Mouse (Mus musculus) kidney, adult 2 months (tissue): ENCODE results near the gene Traf1. TPM values are rescaled to one million over a fixed set of nuclear protein-coding genes. Genes with fewer than 3 reads are reported as not detected.
A peak's percentile ranks its signal among the peaks of the same experiment; 100 is the strongest.

Source experiments
- DNase-seq: peaks from one replicate; pipeline ENCODE4 v3.0.0; 2021
- H3K27ac ChIP-seq: fragments of 200-500 bp; 2 replicates; pipeline ENCODE4 v1.5.1; 2012; ENCODE audit warnings: low read depth, low read length, control low read depth, inconsistent platforms; ENCODE audit not compliant: insufficient read depth
- H3K27me3 ChIP-seq: fragments of 200-500 bp; replicated peaks from 2 replicates; pipeline ENCODE4 v1.6.1; 2012; ENCODE audit warnings: mild to moderate bottlenecking, moderate library complexity, low read length, inconsistent platforms; ENCODE audit not compliant: control insufficient read depth, insufficient read depth
- H3K36me3 ChIP-seq: fragments of 200-500 bp; 2 replicates; pipeline ENCODE4 v1.6.1; 2012; ENCODE audit warnings: mild to moderate bottlenecking, moderate library complexity, low read length, inconsistent platforms; ENCODE audit not compliant: control insufficient read depth, insufficient read depth
- H3K4me1 ChIP-seq: fragments of 200-500 bp; 2 replicates; pipeline ENCODE4 v1.6.1; 2011; ENCODE audit warnings: low read length; ENCODE audit not compliant: control insufficient read depth, insufficient read depth
- H3K4me3 ChIP-seq: fragments of 200-500 bp; 2 replicates; pipeline ENCODE4 v1.5.1; 2011; ENCODE audit warnings: mild to moderate bottlenecking, low read depth, low read length, control low read depth; ENCODE audit not compliant: insufficient read depth
- CTCF ChIP-seq: fragments of 200-500 bp; conservative IDR thresholded peaks from 2 replicates; pipeline ENCODE4 v1.5.1; 2011; ENCODE audit warnings: low read depth, mild to moderate bottlenecking, control low read depth, low read length, moderate library complexity, mixed read lengths; ENCODE audit not compliant: insufficient read depth, insufficient read length
- POLR2A ChIP-seq: fragments of 200-500 bp; IDR thresholded peaks from one replicate; pipeline ENCODE4 v1.6.1; 2011; ENCODE audit warnings: low read depth, low read length, control low read depth
- WGBS: fragments of 180-500 bp; shearing (Covaris S2); methylation state at CpG from one replicate; pipeline ENCODE4 v1.1.7; 2018; 5-methylcytosine and 5-hydroxymethylcytosine counted together
- polyA plus RNA-seq: library from polyadenylated mRNA; depleted of rRNA; stranded (reverse); fragments of >200 nt; gene quantifications from 2 replicates; pipeline ENCODE4 v1.2.3, GENCODE M21; 2012

Gene Traf1
- polyA plus RNA-seq, 1 experiment, result 9.3 TPM

- TF ChIP-seq CTCF, result no peak
- TF ChIP-seq POLR2A, result no peak
- no peak overlapping the region for H3K27ac ChIP-seq
- no peaks in the 10 kb centered on the region for H3K27me3 ChIP-seq
- DNase-seq, result no peak
- H3K4me1 ChIP-seq, result no peaks in the 10 kb centered on the region
- H3K4me3 ChIP-seq, result no peak overlapping the region
- no peaks in the 10 kb centered on the region for H3K36me3 ChIP-seq
- WGBS, result 48% methylated on average over 2 of the region's 2 CpGs
These were observed 41.4 kb downstream of the Traf1 start for GRCm38 (mm10) chr2:34920144-34920543.

DNA sequence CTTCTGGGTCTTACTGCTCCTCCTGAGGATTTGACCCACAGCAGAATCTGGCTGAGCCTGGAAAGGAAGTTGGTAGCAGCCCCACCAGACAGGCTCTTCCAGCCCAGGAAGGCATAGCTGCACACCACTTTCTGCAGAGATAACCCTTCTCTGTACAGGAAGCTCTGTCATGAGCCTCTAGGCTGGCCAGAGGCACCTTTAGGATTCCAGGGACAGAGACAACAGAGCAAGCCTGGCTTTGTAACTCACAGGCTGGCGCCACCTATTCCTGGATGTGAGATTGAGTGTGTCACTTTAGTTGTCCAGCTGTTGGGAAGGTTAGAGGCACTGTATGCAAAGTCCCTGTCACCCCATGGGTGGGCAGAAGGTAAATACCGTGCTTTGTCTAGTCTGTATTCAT is 46.5 kb downstream of the Traf1 start:
- WGBS, result 84% methylated on average over 2 of the region's 2 CpGs
- no peaks in the 10 kb centered on the region for H3K36me3 ChIP-seq
- H3K27me3 ChIP-seq, result 0 out of 2 replicates have a peak, but pooled peaks cover 2% of the 10 kb centered on the region
- no peaks in the 10 kb centered on the region for H3K4me1 ChIP-seq
- H3K27ac ChIP-seq, result no peak overlapping the region
- DNase-seq, result no peak
- no peak for TF ChIP-seq CTCF
- no peak for TF ChIP-seq POLR2A
- H3K4me3 ChIP-seq, result no peak overlapping the region

GRCm38 (mm10) chr2:34914823-34915082 is 46.8 kb downstream of the Traf1 start:
- no peak for DNase-seq
- TF ChIP-seq CTCF (no peak), POLR2A (no peak)
- WGBS, result 48% methylated on average over 2 of the region's 2 CpGs
- H3K27me3 ChIP-seq, result 0 out of 2 replicates have a peak, but pooled peaks cover 2% of the 10 kb centered on the region
- H3K27ac ChIP-seq, result no peak overlapping the region
- no peaks in the 10 kb centered on the region for H3K4me1 ChIP-seq
- H3K36me3 ChIP-seq, result no peaks in the 10 kb centered on the region
- H3K4me3 ChIP-seq, result no peak overlapping the region

- H3K4me1 ChIP-seq, result no peaks in the 10 kb centered on the region
- H3K27ac ChIP-seq, result no peak overlapping the region
- no peaks in the 10 kb centered on the region for H3K36me3 ChIP-seq
- no peak for TF ChIP-seq POLR2A
- TF ChIP-seq CTCF, result no peak
- DNase-seq, result peak; percentile 47
- peak overlapping the region; percentile 39 for H3K4me3 ChIP-seq
- 0 out of 2 replicates have a peak, but pooled peaks cover 2% of the 10 kb centered on the region for H3K27me3 ChIP-seq
- WGBS, result 7% methylated on average over 45 of the region's 50 CpGs
These were observed 47.3 kb downstream of the Traf1 start for GRCm38 (mm10) chr2:34914069-34914822.

- TF ChIP-seq CTCF, result no peak
- no peak for TF ChIP-seq POLR2A
- peak; percentile 43 for DNase-seq
- Histone ChIP-seq H3K27ac (no peak within 1 kb of the TSS), H3K4me1 (no peaks in the 10 kb centered on the region), H3K4me3 (peak within 1 kb of the TSS; percentile 39), H3K36me3 (no peaks in the 10 kb centered on the region), H3K27me3 (0 out of 2 replicates have a peak, but pooled peaks cover 2% of the 10 kb centered on the region)
- WGBS, result 1% methylated on average over 64 of the region's 64 CpGs
These were observed 48.1 kb downstream of the Traf1 start, which contains the start of gene Phf19 for GRCm38 (mm10) chr2:34913218-34914068. TSS of gene Phf19 (minus strand) at chr2:34914026.

DNA sequence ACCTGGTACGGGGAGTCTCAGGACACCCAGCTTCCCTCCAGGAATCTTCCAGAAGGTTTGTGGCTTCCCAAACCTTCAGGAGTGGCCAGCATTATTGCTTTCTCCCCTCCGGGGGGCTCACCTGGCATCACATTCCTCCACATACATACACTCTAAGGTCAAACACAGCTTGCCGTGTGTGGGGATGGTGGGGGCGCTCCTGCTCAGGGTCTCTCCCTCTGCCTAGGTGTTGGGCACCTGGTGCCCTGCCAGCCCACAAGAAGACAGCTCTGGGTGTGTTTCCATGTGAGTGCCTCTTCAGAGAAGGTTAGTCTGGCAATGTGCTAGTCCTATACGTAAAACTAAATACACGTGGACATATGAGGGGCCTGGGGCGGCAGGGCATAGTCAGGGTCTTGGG is 49.0 kb downstream of the Traf1 start:
- H3K4me1 ChIP-seq, result no peaks in the 10 kb centered on the region
- no peaks in the 10 kb centered on the region for H3K36me3 ChIP-seq
- DNase-seq, result no peak
- 0 out of 2 replicates have a peak, but pooled peaks cover 2% of the 10 kb centered on the region for H3K27me3 ChIP-seq
- H3K4me3 ChIP-seq, result no peak overlapping the region
- H3K27ac ChIP-seq, result no peak overlapping the region
- WGBS, result 66% methylated on average over 7 of the region's 7 CpGs
- TF ChIP-seq POLR2A (no peak), CTCF (no peak)

- no peak for DNase-seq
- WGBS, result 93% methylated on average over 5 of the region's 5 CpGs
- no peak for TF ChIP-seq POLR2A
- TF ChIP-seq CTCF, result no peak
- Histone ChIP-seq H3K27me3 (0 out of 2 replicates have a peak, but pooled peaks cover 2% of the 10 kb centered on the region), H3K27ac (no peak overlapping the region), H3K36me3 (no peaks in the 10 kb centered on the region), H3K4me3 (no peak overlapping the region), H3K4me1 (no peaks in the 10 kb centered on the region)
These were observed 49.7 kb downstream of the Traf1 start for GRCm38 (mm10) chr2:34911871-34912270.
